Mouse (Mus musculus): ENCODE data around the gene Tex26. TPM values are rescaled to one million over a fixed set of nuclear protein-coding genes. Genes with fewer than 3 reads are reported as not detected.

The Tex26 gene
- total RNA-seq, 2 experiments from 2014 or later = not detected

Other genes starting within 250 kb of the Tex26 start
- gene Alox5ap, start 174.9 kb upstream of the Tex26 start, total RNA-seq (2021) = 10 to 100 TPM; 10.1 to 12.0 TPM
- 10 to 100 TPM; 18.3 to 22.4 TPM for gene Medag, start 27.9 kb upstream of the Tex26 start, total RNA-seq (2021)
- not detected for gene Wdr95, start 89.0 kb downstream of the Tex26 start, total RNA-seq (2021)
- 10 to 100 TPM; 14.2 to 20.8 TPM for gene Hsph1, start 196.7 kb downstream of the Tex26 start, total RNA-seq (2021)
- 1 to 10 TPM; 9.7 to 10.0 TPM for gene B3glct, start 238.6 kb downstream of the Tex26 start, total RNA-seq (2021)